Mouse (Mus musculus): Measurements from ENCODE around the gene Crybb3. TPM values are rescaled to one million over a fixed set of nuclear protein-coding genes. Genes with fewer than 3 reads are reported as not detected.

The Crybb3 gene
- polyA plus RNA-seq, 1 experiment from 2014 or later, result 0.15 TPM

- no peak overlapping the region for H3K4me2 ChIP-seq (ENCODE audit: low read depth, low read length)
- 87% methylated on average over 24 of the region's 24 CpGs for WGBS (ENCODE audit: insufficient replicate concordance)
- no peaks in the 10 kb centered on the region for H3K4me1 ChIP-seq (ENCODE audit: insufficient read depth)
- H3K4me3 ChIP-seq (ENCODE audit: low read depth, low read length), result no peak overlapping the region
- no peaks in the 10 kb centered on the region for H3K27me3 ChIP-seq (ENCODE audit: insufficient read depth, low read length)
- ATAC-seq (no peak), DNase-seq (no peak)
- no peak overlapping the region for H3K27ac ChIP-seq (ENCODE audit: low read depth)
- TF ChIP-seq EP300 (IDR thresholded peaks at IDR 0.05; ENCODE audit: low read depth), result no peak
- no peaks in the 10 kb centered on the region for H3K9me3 ChIP-seq (ENCODE audit: low read length)
- H3K9ac ChIP-seq (replicated peaks), result no peak overlapping the region
- H3K36me3 ChIP-seq (replicated peaks; ENCODE audit: insufficient read depth, low read length), result peaks cover 23% of the 10 kb centered on the region
Observed at GRCm38 (mm10) chr5:113090077-113090690, 8.8 kb upstream of the Crybb3 start.

GRCm38 (mm10) chr5:113087465-113087864, 6.1 kb upstream of the Crybb3 start:
- WGBS (ENCODE audit: insufficient replicate concordance), result 80% methylated on average over 2 of the region's 2 CpGs
- peaks cover 19% of the 10 kb centered on the region for H3K36me3 ChIP-seq (replicated peaks; ENCODE audit: insufficient read depth, low read length)
- TF ChIP-seq EP300 (IDR thresholded peaks at IDR 0.05; ENCODE audit: low read depth), result no peak
- TF ChIP-seq CTCF (IDR thresholded peaks at IDR 0.05; ENCODE audit: low read depth), result no peak

GRCm38 (mm10) chr5:113086990-113087389, 5.6 kb upstream of the Crybb3 start:
- WGBS (ENCODE audit: insufficient replicate concordance), result 57% methylated on average over 4 of the region's 4 CpGs
- Histone ChIP-seq H3K9me3 (ENCODE audit: low read length) (no peaks in the 10 kb centered on the region), H3K27me3 (ENCODE audit: insufficient read depth, low read length) (no peaks in the 10 kb centered on the region), H3K27ac (ENCODE audit: low read depth) (no peak overlapping the region), H3K4me2 (ENCODE audit: low read depth, low read length) (no peak overlapping the region), H3K36me3 (replicated peaks; ENCODE audit: insufficient read depth, low read length) (peaks cover 18% of the 10 kb centered on the region), H3K4me1 (ENCODE audit: insufficient read depth) (no peaks in the 10 kb centered on the region), H3K4me3 (ENCODE audit: low read depth, low read length) (no peak overlapping the region), H3K9ac (replicated peaks) (no peak overlapping the region)
- no peak for ATAC-seq
- TF ChIP-seq CTCF (IDR thresholded peaks at IDR 0.05; ENCODE audit: low read depth) (no peak), EP300 (IDR thresholded peaks at IDR 0.05; ENCODE audit: low read depth) (no peak)
- DNase-seq, result no peak

More at GRCm38 (mm10) chr5:113087465-113087864, 6.1 kb upstream of the Crybb3 start:
- Histone ChIP-seq H3K9ac (replicated peaks) (no peak overlapping the region), H3K4me2 (ENCODE audit: low read depth, low read length) (no peak overlapping the region), H3K4me1 (ENCODE audit: insufficient read depth) (no peaks in the 10 kb centered on the region), H3K9me3 (ENCODE audit: low read length) (no peaks in the 10 kb centered on the region), H3K4me3 (ENCODE audit: low read depth, low read length) (no peak overlapping the region), H3K27me3 (ENCODE audit: insufficient read depth, low read length) (no peaks in the 10 kb centered on the region), H3K27ac (ENCODE audit: low read depth) (no peak overlapping the region)
- ATAC-seq (no peak), DNase-seq (no peak)

GRCm38 (mm10) chr5:113086439-113086838, 5.1 kb upstream of the Crybb3 start:
- no peaks in the 10 kb centered on the region for H3K4me1 ChIP-seq (ENCODE audit: insufficient read depth)
- H3K9ac ChIP-seq (replicated peaks), result no peak overlapping the region
- no peak for DNase-seq
- 76% methylated on average over 12 of the region's 12 CpGs for WGBS (ENCODE audit: insufficient replicate concordance)
- H3K4me2 ChIP-seq (ENCODE audit: low read depth, low read length), result no peak overlapping the region
- H3K9me3 ChIP-seq (ENCODE audit: low read length), result no peaks in the 10 kb centered on the region
- H3K36me3 ChIP-seq (replicated peaks; ENCODE audit: insufficient read depth, low read length), result peaks cover 13% of the 10 kb centered on the region
- no peak overlapping the region for H3K4me3 ChIP-seq (ENCODE audit: low read depth, low read length)
- no peak overlapping the region for H3K27ac ChIP-seq (ENCODE audit: low read depth)
- TF ChIP-seq EP300 (IDR thresholded peaks at IDR 0.05; ENCODE audit: low read depth), result no peak
- TF ChIP-seq CTCF (IDR thresholded peaks at IDR 0.05; ENCODE audit: low read depth), result no peak
- no peaks in the 10 kb centered on the region for H3K27me3 ChIP-seq (ENCODE audit: insufficient read depth, low read length)
- no peak for ATAC-seq

- Histone ChIP-seq H3K27ac (ENCODE audit: low read depth) (no peak overlapping the region), H3K27me3 (ENCODE audit: insufficient read depth, low read length) (no peaks in the 10 kb centered on the region), H3K36me3 (replicated peaks; ENCODE audit: insufficient read depth, low read length) (peaks cover 10% of the 10 kb centered on the region; the same call in 1 of the 2 replicates), H3K9me3 (ENCODE audit: low read length) (no peaks in the 10 kb centered on the region), H3K4me2 (ENCODE audit: low read depth, low read length) (no peak overlapping the region), H3K9ac (replicated peaks) (no peak overlapping the region), H3K4me3 (ENCODE audit: low read depth, low read length) (no peak overlapping the region), H3K4me1 (ENCODE audit: insufficient read depth) (no peaks in the 10 kb centered on the region)
- ATAC-seq, result peak; percentile 32; the same call in 1 of the 2 replicates
- DNase-seq, result no peak
- no peak for TF ChIP-seq CTCF (IDR thresholded peaks at IDR 0.05; ENCODE audit: low read depth)
- TF ChIP-seq EP300 (IDR thresholded peaks at IDR 0.05; ENCODE audit: low read depth), result no peak
- WGBS (ENCODE audit: insufficient replicate concordance), result 53% methylated on average over 2 of the region's 2 CpGs
Observed at GRCm38 (mm10) chr5:113085931-113086330, 4.5 kb upstream of the Crybb3 start.

GRCm38 (mm10) chr5:113084309-113084708, 2.9 kb upstream of the Crybb3 start:
- no peak overlapping the region for H3K27ac ChIP-seq (ENCODE audit: low read depth)
- no peaks in the 10 kb centered on the region for H3K36me3 ChIP-seq (replicated peaks; ENCODE audit: insufficient read depth, low read length)
- 82% methylated on average over 2 of the region's 2 CpGs for WGBS (ENCODE audit: insufficient replicate concordance)
- no peak overlapping the region for H3K9ac ChIP-seq (replicated peaks)
- no peak for DNase-seq
- no peaks in the 10 kb centered on the region for H3K27me3 ChIP-seq (ENCODE audit: insufficient read depth, low read length)
- no peak overlapping the region for H3K4me2 ChIP-seq (ENCODE audit: low read depth, low read length)
- no peaks in the 10 kb centered on the region for H3K9me3 ChIP-seq (ENCODE audit: low read length)
- no peak for TF ChIP-seq CTCF (IDR thresholded peaks at IDR 0.05; ENCODE audit: low read depth)
- no peak for TF ChIP-seq EP300 (IDR thresholded peaks at IDR 0.05; ENCODE audit: low read depth)
- no peak overlapping the region for H3K4me3 ChIP-seq (ENCODE audit: low read depth, low read length)
- no peaks in the 10 kb centered on the region for H3K4me1 ChIP-seq (ENCODE audit: insufficient read depth)
- ATAC-seq, result no peak

Data from liver, postnatal 0 days (tissue).